Mouse (Mus musculus) C2C12 (cell line): ENCODE data around the gene Rad51. TPM values are rescaled to one million over a fixed set of nuclear protein-coding genes. Genes with fewer than 3 reads are reported as not detected.

Experiments used
- H3K27me3 ChIP-seq: one replicate; pipeline ENCODE4 v1.6.1; 2011; ENCODE audit not compliant: control insufficient read depth, insufficient read depth, insufficient read length
- H3K36me3 ChIP-seq: one replicate; pipeline ENCODE4 v1.6.1; 2011; ENCODE audit not compliant: control insufficient read depth, insufficient read depth
- H3K4me3 ChIP-seq: one replicate; pipeline ENCODE4 v1.5.1; 2011; ENCODE audit warnings: mild to moderate bottlenecking, control low read depth; ENCODE audit not compliant: poor library complexity, insufficient read depth, severe bottlenecking
- H3K79me2 ChIP-seq: one replicate; pipeline ENCODE4 v1.6.1; 2011; ENCODE audit not compliant: control insufficient read depth, insufficient read depth
- H3K79me3 ChIP-seq: one replicate; pipeline ENCODE4 v1.6.1; 2011; ENCODE audit warnings: low read depth, control low read depth
- H3ac ChIP-seq: one replicate; pipeline ENCODE3; 2011; ENCODE audit warnings: low read depth; ENCODE audit not compliant: control insufficient read depth, insufficient read length
- CEBPB ChIP-seq: IDR thresholded peaks from one replicate; pipeline ENCODE4 v1.6.1; 2011; ENCODE audit warnings: low read depth, mild to moderate bottlenecking, control low read depth, moderate library complexity
- CTCF ChIP-seq: IDR thresholded peaks from one replicate; pipeline ENCODE4 v1.5.1; 2011; ENCODE audit not compliant: control insufficient read depth, insufficient read depth, insufficient read length
- FOSL1 ChIP-seq: IDR thresholded peaks from one replicate; pipeline ENCODE4 v1.8.0; 2011; ENCODE audit warnings: mild to moderate bottlenecking, low read length; ENCODE audit not compliant: poor library complexity, insufficient read depth, severe bottlenecking
- MAX ChIP-seq: IDR thresholded peaks from one replicate; pipeline ENCODE4 v1.6.1; 2011; ENCODE audit warnings: mild to moderate bottlenecking, control low read depth
- MYOD1 ChIP-seq: IDR thresholded peaks from one replicate; pipeline ENCODE4 v1.6.1; 2011; ENCODE audit warnings: low read depth; ENCODE audit not compliant: control insufficient read depth, insufficient read length
- MYOG ChIP-seq: IDR thresholded peaks from one replicate; pipeline ENCODE4 v1.6.1; 2011; ENCODE audit not compliant: control insufficient read depth, insufficient read length; ENCODE audit errors: extremely low read depth
- USF1 ChIP-seq: IDR thresholded peaks from one replicate; pipeline ENCODE4 v1.6.1; 2011; ENCODE audit warnings: low read depth, mild to moderate bottlenecking, control low read depth, moderate library complexity
- polyA plus RNA-seq: library from polyadenylated mRNA; unstranded; fragments of >200 nt; fragmentation: generic; extraction: Trizol; gene quantifications from one replicate; pipeline ENCODE4 v1.2.1, GENCODE M21; 2012; ENCODE audit warnings: missing spikeins

Rad51 gene
- polyA plus RNA-seq, 1 experiment = 28.6 TPM

- peaks cover 10% of the 10 kb centered on the region for H3K79me3 ChIP-seq
- H3ac ChIP-seq = no peak overlapping the region
- TF ChIP-seq MAX = peak; percentile 55
- TF ChIP-seq MYOG = no peak
These were observed 4.0 kb upstream of the Rad51 start for GRCm38 (mm10) chr2:119108554-119108953.

GRCm38 (mm10) chr2:119111060-119111459, 1.5 kb upstream of the Rad51 start:
- Histone ChIP-seq H3ac (no peak overlapping the region), H3K79me3 (peaks cover 32% of the 10 kb centered on the region), H3K79me2 (peaks cover 46% of the 10 kb centered on the region), H3K27me3 (no peaks in the 10 kb centered on the region), H3K4me3 (no peak overlapping the region), H3K36me3 (peaks cover 35% of the 10 kb centered on the region)
- TF ChIP-seq FOSL1 = no peak
- no peak for TF ChIP-seq MAX
- TF ChIP-seq USF1 = no peak
- TF ChIP-seq CEBPB = no peak
- no peak for TF ChIP-seq MYOD1
- no peak for TF ChIP-seq MYOG
- TF ChIP-seq CTCF = no peak

More at GRCm38 (mm10) chr2:119108554-119108953, 4.0 kb upstream of the Rad51 start:
- Histone ChIP-seq H3K4me3 (no peak overlapping the region), H3K36me3 (peaks cover 47% of the 10 kb centered on the region), H3K79me2 (peaks cover 21% of the 10 kb centered on the region), H3K27me3 (no peaks in the 10 kb centered on the region)

GRCm38 (mm10) chr2:119113121-119113925, 730 bp downstream of the Rad51 start:
- Histone ChIP-seq H3K79me2 (peaks cover 60% of the 10 kb centered on the region), H3K79me3 (peaks cover 38% of the 10 kb centered on the region), H3K4me3 (peak overlapping the region; percentile 88), H3ac (peak overlapping the region; percentile 57), H3K36me3 (peaks cover 43% of the 10 kb centered on the region), H3K27me3 (no peaks in the 10 kb centered on the region)
- TF ChIP-seq CEBPB (peak; percentile 64), MAX (no peak)

GRCm38 (mm10) chr2:119136346-119136898, 23.8 kb downstream of the Rad51 start:
- Histone ChIP-seq H3K27me3 (no peaks in the 10 kb centered on the region), H3K36me3 (peaks cover 82% of the 10 kb centered on the region), H3K79me3 (no peaks in the 10 kb centered on the region), H3K79me2 (no peaks in the 10 kb centered on the region), H3ac (no peak overlapping the region), H3K4me3 (no peak overlapping the region)
- TF ChIP-seq FOSL1 (no peak), MAX (no peak), CTCF (no peak), MYOD1 (no peak), MYOG (no peak), CEBPB (no peak), USF1 (no peak)

GRCm38 (mm10) chr2:119145199-119145598, 32.6 kb downstream of the Rad51 start:
- Histone ChIP-seq H3K79me3 (no peaks in the 10 kb centered on the region), H3K36me3 (peaks cover 69% of the 10 kb centered on the region), H3K27me3 (no peaks in the 10 kb centered on the region), H3K4me3 (no peak overlapping the region), H3ac (no peak overlapping the region), H3K79me2 (no peaks in the 10 kb centered on the region)
- no peak for TF ChIP-seq MAX
- no peak for TF ChIP-seq MYOD1
- no peak for TF ChIP-seq CTCF
- TF ChIP-seq MYOG = no peak
- no peak for TF ChIP-seq USF1

- Histone ChIP-seq H3K27me3 (no peaks in the 10 kb centered on the region), H3ac (no peak overlapping the region), H3K79me2 (no peaks in the 10 kb centered on the region), H3K36me3 (peaks cover 72% of the 10 kb centered on the region), H3K4me3 (no peak overlapping the region), H3K79me3 (no peaks in the 10 kb centered on the region)
- no peak for TF ChIP-seq MYOD1
- TF ChIP-seq MAX = no peak
- no peak for TF ChIP-seq CTCF
- no peak for TF ChIP-seq CEBPB
- no peak for TF ChIP-seq FOSL1
- TF ChIP-seq USF1 = no peak
- TF ChIP-seq MYOG = no peak
These were observed 33.8 kb downstream of the Rad51 start for GRCm38 (mm10) chr2:119146435-119146834.

GRCm38 (mm10) chr2:119147160-119147678, 34.6 kb downstream of the Rad51 start:
- H3K36me3 ChIP-seq = peaks cover 70% of the 10 kb centered on the region
- no peaks in the 10 kb centered on the region for H3K79me2 ChIP-seq

More at GRCm38 (mm10) chr2:119147160-119147678, 34.6 kb downstream of the Rad51 start:
- Histone ChIP-seq H3ac (no peak overlapping the region), H3K27me3 (no peaks in the 10 kb centered on the region), H3K4me3 (no peak overlapping the region), H3K79me3 (no peaks in the 10 kb centered on the region)
- TF ChIP-seq USF1 = no peak
- no peak for TF ChIP-seq MAX
- no peak for TF ChIP-seq CEBPB
- TF ChIP-seq FOSL1 = no peak
- no peak for TF ChIP-seq CTCF
- TF ChIP-seq MYOD1 = no peak
- no peak for TF ChIP-seq MYOG
